Mouse (Mus musculus): ENCODE results near the gene Rrp36. TPM values are rescaled to one million over a fixed set of nuclear protein-coding genes. Genes with fewer than 3 reads are reported as not detected.

Gene Rrp36
- polyA plus RNA-seq, 1 experiment from 2014 or later = 49.0 TPM

DNA sequence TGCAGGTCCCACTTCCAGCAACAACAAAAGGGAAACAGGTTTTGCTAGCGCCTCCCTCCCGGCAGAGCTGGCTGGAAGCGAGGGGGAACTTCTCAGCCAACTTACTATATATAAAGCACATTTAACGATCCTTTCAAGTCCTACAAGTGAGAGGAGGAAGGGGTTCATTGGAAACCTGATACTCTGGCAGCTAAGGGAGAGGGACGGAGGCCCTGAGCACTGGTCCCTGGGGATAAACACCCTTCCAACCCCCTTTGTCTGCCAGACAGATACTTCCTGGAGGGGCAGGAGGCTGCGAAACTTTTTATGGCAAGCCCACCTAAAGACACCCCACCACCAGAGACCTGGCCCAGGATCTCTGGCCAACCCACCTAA, 55.8 kb downstream of the Rrp36 start:
- no peaks in the 10 kb centered on the region for H3K9me3 ChIP-seq (ENCODE audit: control insufficient read depth)
- peak overlapping the region; percentile 51 for H3K4me2 ChIP-seq (replicated peaks; ENCODE audit: low read depth)
- peak overlapping the region; percentile 68 for H3K27ac ChIP-seq (ENCODE audit: low read depth, low read length)
- no peaks in the 10 kb centered on the region for H3K27me3 ChIP-seq (replicated peaks; ENCODE audit: control insufficient read depth, insufficient read depth, low read length)
- H3K4me1 ChIP-seq (replicated peaks; ENCODE audit: control insufficient read depth, insufficient read depth, low read length) = peaks cover 19% of the 10 kb centered on the region
- ATAC-seq = no peak
- no peak overlapping the region for H3K4me3 ChIP-seq (ENCODE audit: low read depth, low read length)
- H3K36me3 ChIP-seq (ENCODE audit: control insufficient read depth, insufficient read depth) = no peaks in the 10 kb centered on the region
- TF ChIP-seq CTCF (IDR thresholded peaks at IDR 0.05; ENCODE audit: low read depth) = no peak
- 15% methylated on average over 6 of the region's 6 CpGs for WGBS
- H3K9ac ChIP-seq (ENCODE audit: low read depth, low read length) = peak overlapping the region; percentile 26; the same call in 1 of the 2 replicates

DNA sequence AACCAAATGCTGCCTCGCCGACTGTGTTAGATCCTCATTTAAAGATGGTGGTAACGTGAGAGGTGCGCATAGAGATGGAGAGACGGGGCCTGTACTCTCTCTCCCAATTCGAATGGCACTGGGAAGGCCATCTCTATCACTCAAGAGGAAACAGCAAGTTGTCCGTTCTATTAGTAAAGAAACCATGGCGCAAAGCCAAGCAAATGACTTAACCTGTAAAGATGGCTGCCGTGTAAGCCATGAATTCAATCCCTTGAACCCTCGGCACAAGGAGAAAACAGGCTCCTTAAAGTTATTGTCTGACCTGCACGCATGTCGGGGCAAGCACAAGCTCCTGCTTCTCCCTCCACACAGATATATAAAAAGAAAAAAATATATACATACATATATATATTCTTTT, 56.4 kb downstream of the Rrp36 start:
- ATAC-seq = no peak
- Histone ChIP-seq H3K4me3 (ENCODE audit: low read depth, low read length) (no peak overlapping the region), H3K27me3 (replicated peaks; ENCODE audit: control insufficient read depth, insufficient read depth, low read length) (no peaks in the 10 kb centered on the region), H3K9me3 (ENCODE audit: control insufficient read depth) (no peaks in the 10 kb centered on the region), H3K27ac (ENCODE audit: low read depth, low read length) (no peak overlapping the region), H3K36me3 (ENCODE audit: control insufficient read depth, insufficient read depth) (no peaks in the 10 kb centered on the region), H3K4me2 (replicated peaks; ENCODE audit: low read depth) (peak overlapping the region; percentile 51; the same call in 1 of the 2 replicates), H3K9ac (ENCODE audit: low read depth, low read length) (no peak overlapping the region), H3K4me1 (replicated peaks; ENCODE audit: control insufficient read depth, insufficient read depth, low read length) (peaks cover 19% of the 10 kb centered on the region)
- TF ChIP-seq CTCF (IDR thresholded peaks at IDR 0.05; ENCODE audit: low read depth) = no peak
- WGBS = 40% methylated on average over 12 of the region's 12 CpGs

Other genes with a start within 250 kb of the Rrp36 start
- gene Crip3, start 245.4 kb downstream of the Rrp36 start, polyA plus RNA-seq (2015; fragmentation: Nextera tagmentation; extraction: Ambion mirVana) = 0.12 TPM in 1 of 2 replicates, not detected in the other
- gene Slc22a7, start 235.9 kb downstream of the Rrp36 start, polyA plus RNA-seq (2015; fragmentation: Nextera tagmentation; extraction: Ambion mirVana) = not detected in 2 replicates
- 0.09 and 0.16 TPM in 2 replicates for gene Ttbk1, start 186.7 kb downstream of the Rrp36 start, polyA plus RNA-seq (2015; fragmentation: Nextera tagmentation; extraction: Ambion mirVana)
- 10.9 and 11.1 TPM in 2 replicates for gene Dnph1, start 177.6 kb downstream of the Rrp36 start, polyA plus RNA-seq (2015; fragmentation: Nextera tagmentation; extraction: Ambion mirVana)
- 1.3 and 2.0 TPM in 2 replicates for gene Cul9, start 128.0 kb downstream of the Rrp36 start, polyA plus RNA-seq (2015; fragmentation: Nextera tagmentation; extraction: Ambion mirVana)
- 5.1 and 5.2 TPM in 2 replicates for gene Srf, start 118.2 kb downstream of the Rrp36 start, polyA plus RNA-seq (2015; fragmentation: Nextera tagmentation; extraction: Ambion mirVana)
- 13.7 and 14.7 TPM in 2 replicates for gene Ptk7, start 44.8 kb downstream of the Rrp36 start, polyA plus RNA-seq (2015; fragmentation: Nextera tagmentation; extraction: Ambion mirVana)
- 102 and 107 TPM in 2 replicates for gene Klc4, start 28.3 kb downstream of the Rrp36 start, polyA plus RNA-seq (2015; fragmentation: Nextera tagmentation; extraction: Ambion mirVana)
- gene Mrpl2, start 28.1 kb downstream of the Rrp36 start, polyA plus RNA-seq (2015; fragmentation: Nextera tagmentation; extraction: Ambion mirVana) = 138 and 139 TPM in 2 replicates
- 18.0 and 19.2 TPM in 2 replicates for gene Cul7, start 24.0 kb downstream of the Rrp36 start, polyA plus RNA-seq (2015; fragmentation: Nextera tagmentation; extraction: Ambion mirVana)
- gene Mea1, start 4.4 kb upstream of the Rrp36 start, polyA plus RNA-seq (2015; fragmentation: Nextera tagmentation; extraction: Ambion mirVana) = 132 and 133 TPM in 2 replicates
- 94.2 and 99.3 TPM in 2 replicates for gene Klhdc3, start 6.6 kb upstream of the Rrp36 start, polyA plus RNA-seq (2015; fragmentation: Nextera tagmentation; extraction: Ambion mirVana)
- gene Ppp2r5d, start 30.8 kb upstream of the Rrp36 start, polyA plus RNA-seq (2015; fragmentation: Nextera tagmentation; extraction: Ambion mirVana) = 25.9 and 26.5 TPM in 2 replicates
- gene Pex6, start 37.1 kb upstream of the Rrp36 start, polyA plus RNA-seq (2015; fragmentation: Nextera tagmentation; extraction: Ambion mirVana) = 10.4 and 11.5 TPM in 2 replicates
- gene Gnmt, start 54.8 kb upstream of the Rrp36 start, polyA plus RNA-seq (2015; fragmentation: Nextera tagmentation; extraction: Ambion mirVana) = 0.39 and 0.48 TPM in 2 replicates
- gene Cnpy3, start 77.9 kb upstream of the Rrp36 start, polyA plus RNA-seq (2015; fragmentation: Nextera tagmentation; extraction: Ambion mirVana) = 32.2 and 35.6 TPM in 2 replicates
- gene Ptcra, start 89.4 kb upstream of the Rrp36 start, polyA plus RNA-seq (2015; fragmentation: Nextera tagmentation; extraction: Ambion mirVana) = 0.24 and 0.33 TPM in 2 replicates
- 123 and 124 TPM in 2 replicates for gene 2310039H08Rik, start 98.3 kb upstream of the Rrp36 start, polyA plus RNA-seq (2015; fragmentation: Nextera tagmentation; extraction: Ambion mirVana)
- gene Rpl7l1, start 108.3 kb upstream of the Rrp36 start, polyA plus RNA-seq (2015; fragmentation: Nextera tagmentation; extraction: Ambion mirVana) = 77.1 and 78.5 TPM in 2 replicates
- gene Bicral, start 184.1 kb upstream of the Rrp36 start, polyA plus RNA-seq (2015; fragmentation: Nextera tagmentation; extraction: Ambion mirVana) = 2.2 and 2.6 TPM in 2 replicates
- 40.1 and 40.2 TPM in 2 replicates for gene Tbcc, start 216.3 kb upstream of the Rrp36 start, polyA plus RNA-seq (2015; fragmentation: Nextera tagmentation; extraction: Ambion mirVana)
- gene Prph2, start 236.1 kb upstream of the Rrp36 start, polyA plus RNA-seq (2015; fragmentation: Nextera tagmentation; extraction: Ambion mirVana) = not detected in 2 replicates

Measured in intestine, postnatal 0 days (tissue).